Mouse (Mus musculus) liver, adult (tissue): Measurements from ENCODE around the gene Stk33.

Source experiments
- GATA4 ChIP-seq: IDR thresholded peaks from 2 replicates; pipeline ENCODE4 v1.6.1; 2014; ENCODE audit warnings: mild to moderate bottlenecking, low read length; ENCODE audit not compliant: insufficient replicate concordance

Stk33 gene

DNA sequence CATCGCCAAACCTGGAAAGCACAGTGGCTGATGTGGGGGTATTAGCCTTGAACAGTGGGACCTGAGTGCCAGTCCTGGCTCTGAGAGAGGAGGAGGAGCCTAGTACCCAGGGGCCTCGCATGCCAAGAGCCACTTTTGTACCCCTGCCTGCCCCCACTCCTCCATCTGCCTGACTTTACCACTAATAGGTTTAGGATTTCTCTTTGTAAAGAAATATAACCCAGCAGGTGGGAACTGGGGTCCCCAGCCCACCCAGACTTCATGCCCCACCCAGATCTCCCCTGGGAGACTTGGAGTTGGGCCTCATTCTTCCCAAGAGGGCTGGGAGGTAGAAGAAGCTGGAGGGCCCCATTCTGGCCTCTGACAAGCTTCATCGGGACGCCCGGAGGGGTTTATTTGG, 207.6 kb downstream of the Stk33 start:
- no peak for TF ChIP-seq GATA4

DNA sequence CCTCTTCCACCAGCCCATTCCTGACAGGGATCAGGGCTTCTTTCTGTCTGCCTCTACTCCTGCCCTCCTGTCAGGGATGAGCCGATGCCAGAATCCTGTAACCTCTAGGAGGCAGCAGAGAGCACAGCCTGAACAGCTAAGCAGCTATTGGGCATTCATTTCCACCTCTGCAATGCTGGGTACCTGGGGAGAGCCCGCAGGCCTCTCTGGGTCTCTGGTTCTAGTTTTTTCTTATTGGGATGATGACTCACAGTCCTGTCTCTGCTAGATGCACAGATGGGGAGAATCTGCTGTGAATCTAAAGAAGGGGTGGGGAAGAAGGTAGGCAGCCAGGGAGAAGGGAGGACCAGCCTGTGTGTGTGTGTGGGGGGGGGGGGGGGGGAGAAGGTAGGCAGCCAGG, 208.1 kb downstream of the Stk33 start:
- no peak for TF ChIP-seq GATA4
